In the genomic region with DNA sequence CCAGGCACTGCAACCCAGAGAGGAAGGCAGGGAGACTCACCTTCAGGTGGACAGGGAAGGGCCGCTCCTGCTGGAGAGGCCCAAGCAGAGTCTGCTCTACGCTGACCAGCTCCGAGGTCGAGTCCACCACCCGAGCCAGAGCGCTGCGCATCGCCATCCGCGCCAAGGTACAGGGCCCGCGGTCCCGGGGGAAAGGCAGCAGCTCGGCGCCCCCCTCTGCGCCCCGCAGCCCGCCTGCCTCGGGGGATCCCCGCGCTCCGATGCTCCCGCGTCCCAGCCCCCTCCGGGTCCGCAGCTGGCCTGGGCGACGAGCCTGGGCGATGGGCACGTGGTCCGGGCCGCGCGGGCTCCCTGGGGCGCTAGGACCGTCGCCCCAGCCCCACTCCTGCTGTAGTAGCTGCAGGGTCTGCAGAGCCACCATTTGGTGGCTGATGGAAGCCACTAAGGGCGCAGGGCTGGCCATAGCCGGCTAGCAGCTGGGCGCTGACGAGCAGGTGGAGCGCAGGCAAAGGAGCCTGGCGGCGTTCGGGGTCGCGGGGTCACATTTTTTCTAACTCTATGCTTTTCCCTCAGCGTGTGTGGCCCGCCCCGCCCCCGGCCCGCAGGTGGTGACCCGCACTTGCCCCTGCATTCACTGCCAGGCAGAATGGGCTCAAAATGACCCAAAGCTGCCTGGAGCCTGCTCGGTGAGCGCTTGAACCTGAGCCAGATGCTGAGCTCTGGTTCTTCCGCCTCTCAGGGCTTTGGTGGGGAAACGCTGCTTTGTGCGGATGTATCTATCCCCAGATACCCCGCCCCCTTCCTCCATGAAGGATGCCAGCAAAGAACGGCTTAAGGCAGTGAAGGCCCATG, we compare ENCODE assay signal across 8 mouse cellular contexts. TPM values are rescaled to one million over a fixed set of nuclear protein-coding genes. Genes with fewer than 3 reads are reported as not detected.
A peak's percentile ranks its signal among the peaks of the same experiment; 100 is the strongest.
DNase-seq lines count a peak whose midpoint lies in the region; ATAC-seq and TF ChIP-seq lines count a peak whose summit lies in the region.

Gene Rnaseh2b (plus strand): TSS at position 102 of the 852 bp plus-strand sequence.
Gene Dleu7 (minus strand): TSS at position 560 of the 852 bp plus-strand sequence.

- H3K27ac ChIP-seq in embryonic facial prominence, embryonic 11.5 days (replicated peaks; ENCODE audit: low read depth, low read length): no peak within 1 kb of the TSS
- H3K27ac ChIP-seq in heart, embryonic 16.5 days (ENCODE audit: low read length): no peak within 1 kb of the TSS; the same call in 1 of the 2 replicates
- H3K27ac ChIP-seq in kidney, postnatal 0 days: peak within 1 kb of the TSS; percentile 15; the same call in 1 of the 2 replicates
- no peak within 1 kb of the TSS for H3K27ac ChIP-seq in liver, embryonic 14.5 days

- H3K4me1 ChIP-seq in embryonic facial prominence, embryonic 11.5 days (ENCODE audit: control insufficient read depth, insufficient read depth, low read length): peaks cover 4% of the 10 kb centered on the region; the same call in 1 of the 2 replicates
- H3K4me1 ChIP-seq in heart, embryonic 16.5 days (ENCODE audit: control insufficient read depth, insufficient read depth, low read length): peaks cover 9% of the 10 kb centered on the region
- H3K4me1 ChIP-seq in kidney, postnatal 0 days (replicated peaks; ENCODE audit: insufficient read depth, low read length): peaks cover 6% of the 10 kb centered on the region; the same call in 1 of the 2 replicates
- H3K4me1 ChIP-seq in liver, embryonic 14.5 days (replicated peaks; ENCODE audit: control insufficient read depth in 2 of 2, insufficient read depth in 2 of 2, low read length in 1 of 2): no peaks in the 10 kb centered on the region

- peak; percentile 2 for DNase-seq in 3134 (ENCODE audit: extremely low read depth, insufficient read length, low spot score)
- peak; percentile 75 for DNase-seq in embryonic facial prominence, embryonic 11.5 days (ENCODE audit: low spot score)
- peak; percentile 47 for DNase-seq in kidney, postnatal 0 days (ENCODE audit: low spot score)
- DNase-seq in liver, embryonic 14.5 days (ENCODE audit: low read depth in 3 of 3, low spot score in 3 of 3): no peak
- peak; percentile 74 for DNase-seq in retina, postnatal 1 day
- no peak for DNase-seq in urinary bladder, postnatal 10 days (ENCODE audit: low spot score)

- H3K27me3 ChIP-seq in embryonic facial prominence, embryonic 11.5 days (ENCODE audit: control insufficient read depth, insufficient read depth, low read length): 0 out of 2 replicates have a peak, but pooled peaks cover 3% of the 10 kb centered on the region
- no peaks in the 10 kb centered on the region for H3K27me3 ChIP-seq in heart, embryonic 16.5 days (ENCODE audit: control insufficient read depth, insufficient read depth, low read length)
- H3K27me3 ChIP-seq in kidney, postnatal 0 days (ENCODE audit: insufficient read depth, low read length): no peaks in the 10 kb centered on the region
- peaks cover 5% of the 10 kb centered on the region for H3K27me3 ChIP-seq in liver, embryonic 14.5 days (ENCODE audit: control insufficient read depth, insufficient read depth, low read length)

- H3K4me3 ChIP-seq in embryonic facial prominence, embryonic 11.5 days (ENCODE audit: low read depth, low read length): peak within 1 kb of the TSS; percentile 47
- peak within 1 kb of the TSS; percentile 66 for H3K4me3 ChIP-seq in heart, embryonic 16.5 days (ENCODE audit: low read length)
- H3K4me3 ChIP-seq in kidney, postnatal 0 days (replicated peaks; ENCODE audit: low read depth, low read length): peak within 1 kb of the TSS; percentile 35
- H3K4me3 ChIP-seq in liver, embryonic 14.5 days (ENCODE audit: insufficient read depth in 1 of 2, low read depth in 2 of 2, low read length in 2 of 2): peak within 1 kb of the TSS in 1 of 2 experiments; percentile 32; a peak in 2 of 4 replicates

- H3K9me3 ChIP-seq in embryonic facial prominence, embryonic 11.5 days (replicated peaks; ENCODE audit: control insufficient read depth, low read length): no peaks in the 10 kb centered on the region
- no peaks in the 10 kb centered on the region for H3K9me3 ChIP-seq in heart, embryonic 16.5 days (replicated peaks; ENCODE audit: control insufficient read depth, low read length)
- H3K9me3 ChIP-seq in kidney, postnatal 0 days (replicated peaks; ENCODE audit: low read length): no peaks in the 10 kb centered on the region
- no peaks in the 10 kb centered on the region for H3K9me3 ChIP-seq in liver, embryonic 14.5 days (ENCODE audit: control insufficient read depth, low read length)

- H3K36me3 ChIP-seq in embryonic facial prominence, embryonic 11.5 days (replicated peaks; ENCODE audit: control insufficient read depth, insufficient read depth, low read depth, low read length): no peaks in the 10 kb centered on the region
- no peaks in the 10 kb centered on the region for H3K36me3 ChIP-seq in heart, embryonic 16.5 days (ENCODE audit: control insufficient read depth, insufficient read depth)
- no peaks in the 10 kb centered on the region for H3K36me3 ChIP-seq in kidney, postnatal 0 days (ENCODE audit: insufficient read depth, low read length)
- H3K36me3 ChIP-seq in liver, embryonic 14.5 days (replicated peaks; ENCODE audit: control insufficient read depth, insufficient read depth, low read depth): no peaks in the 10 kb centered on the region

- peak within 1 kb of the TSS; percentile 64 for H3K9ac ChIP-seq in embryonic facial prominence, embryonic 11.5 days (replicated peaks; ENCODE audit: low read length)
- peak within 1 kb of the TSS; percentile 81 for H3K9ac ChIP-seq in heart, embryonic 16.5 days (ENCODE audit: low read length)
- H3K9ac ChIP-seq in kidney, postnatal 0 days (ENCODE audit: low read depth, low read length): peak within 1 kb of the TSS; percentile 54
- no peak within 1 kb of the TSS for H3K9ac ChIP-seq in liver, embryonic 14.5 days (replicated peaks)

- WGBS in embryonic facial prominence, embryonic 11.5 days: under 1% methylated on average over 58 of the region's 60 CpGs
- 3% methylated on average over 60 of the region's 60 CpGs for WGBS in heart, embryonic 16.5 days
- under 1% methylated on average over 54 of the region's 60 CpGs for WGBS in kidney, postnatal 0 days
- 4% methylated on average over 55 of the region's 60 CpGs for WGBS in liver, embryonic 14.5 days (ENCODE audit: insufficient replicate concordance)

- no peak for TF ChIP-seq CTCF in kidney, postnatal 0 days (IDR thresholded peaks at IDR 0.05; ENCODE audit: low read depth)
- TF ChIP-seq CTCF in liver, embryonic 14.5 days (IDR thresholded peaks at IDR 0.05; ENCODE audit: low read depth): no peak

- TF ChIP-seq EP300 in liver, embryonic 14.5 days (IDR thresholded peaks at IDR 0.05; ENCODE audit: low read depth): no peak

- peak within 1 kb of the TSS; percentile 99 for H3K4me2 ChIP-seq in embryonic facial prominence, embryonic 11.5 days (ENCODE audit: low read depth, low read length)
- H3K4me2 ChIP-seq in heart, embryonic 16.5 days (ENCODE audit: low read depth, low read length): peak within 1 kb of the TSS; percentile 100
- H3K4me2 ChIP-seq in kidney, postnatal 0 days (ENCODE audit: low read length): peak within 1 kb of the TSS; percentile 91
- H3K4me2 ChIP-seq in liver, embryonic 14.5 days (ENCODE audit: low read depth): peak within 1 kb of the TSS; percentile 63

- ATAC-seq in activated CD4-positive, CD25-positive, alpha-beta regulatory T cell, adult 4 months: peak; percentile 66
- ATAC-seq in embryonic facial prominence, embryonic 11.5 days (replicated peaks; ENCODE audit: insufficient number of reproducible peaks, low FRiP score, low TSS enrichment, low read depth): peak; percentile 87
- ATAC-seq in heart, embryonic 16.5 days (replicated peaks; ENCODE audit: extremely low read depth, insufficient read depth, low FRiP score): peak; percentile 32; the same call in 1 of the 2 replicates
- ATAC-seq in kidney, postnatal 0 days (replicated peaks; ENCODE audit: low FRiP score, low read depth): peak; percentile 70
- no peak for ATAC-seq in liver, embryonic 14.5 days (ENCODE audit: insufficient read depth)

RNA-seq across cellular contexts. Expression of gene Rnaseh2b, which starts in this region (rescaled TPM):
- polyA plus RNA-seq in activated CD4-positive, CD25-positive, alpha-beta regulatory T cell, adult 4 months (2017; shearing (Covaris generic)): 10 to 100 TPM; 39.6 to 52.2 TPM
- 65.0 and 72.0 TPM in 2 replicates for polyA plus RNA-seq in embryonic facial prominence, embryonic 11.5 days (2014; fragmentation: Nextera tagmentation; extraction: Ambion mirVana)
- 47.2 and 53.3 TPM in 2 replicates for polyA plus RNA-seq in heart, embryonic 16.5 days (2015; fragmentation: Nextera tagmentation; extraction: Ambion mirVana)
- polyA plus RNA-seq in kidney, postnatal 0 days (2015; fragmentation: Nextera tagmentation; extraction: Ambion mirVana): 61.0 and 64.9 TPM in 2 replicates
- polyA plus RNA-seq in liver, embryonic 14.5 days (2012; rRNA removed): 16.8 and 29.8 TPM in 2 replicates
- 75.6 and 77.6 TPM in 2 replicates for polyA plus RNA-seq in liver, embryonic 14.5 days (2014; fragmentation: Nextera tagmentation; extraction: Ambion mirVana)

RNA-seq across cellular contexts. Expression of gene Dleu7, which starts in this region (rescaled TPM):
- polyA plus RNA-seq in activated CD4-positive, CD25-positive, alpha-beta regulatory T cell, adult 4 months (2017; shearing (Covaris generic)): not detected
- polyA plus RNA-seq in embryonic facial prominence, embryonic 11.5 days (2014; fragmentation: Nextera tagmentation; extraction: Ambion mirVana): 2.3 and 4.0 TPM in 2 replicates
- polyA plus RNA-seq in heart, embryonic 16.5 days (2015; fragmentation: Nextera tagmentation; extraction: Ambion mirVana): 0.55 and 0.81 TPM in 2 replicates
- 6.9 and 8.7 TPM in 2 replicates for polyA plus RNA-seq in kidney, postnatal 0 days (2015; fragmentation: Nextera tagmentation; extraction: Ambion mirVana)
- 0.07 and 0.08 TPM in 2 replicates for polyA plus RNA-seq in liver, embryonic 14.5 days (2012; rRNA removed)
- polyA plus RNA-seq in liver, embryonic 14.5 days (2014; fragmentation: Nextera tagmentation; extraction: Ambion mirVana): 0.18 TPM in 1 of 2 replicates, not detected in the other

Comparison
In these comparisons a context has a peak if more than half of its experiments do, and no peak if none do; other contexts are left out.
1. DNase-seq: peak in 3134 (single experiment), embryonic facial prominence, embryonic 11.5 days (single experiment), kidney, postnatal 0 days (single experiment) and retina, postnatal 1 day (single experiment); none in liver, embryonic 14.5 days (0 of 3) and urinary bladder, postnatal 10 days (single experiment).
2. Peak in every context shown above with its lines, with median percentiles within 50 percentile points of each other: H3K4me2 ChIP-seq.